Mouse (Mus musculus) layer of hippocampus, adult 18-20 months (tissue): Measurements from ENCODE around the gene Cd300lf. TPM values are rescaled to one million over a fixed set of nuclear protein-coding genes. Genes with fewer than 3 reads are reported as not detected.

Source experiments
- DNase-seq, 2 experiments: peaks; one replicate each; pipeline ENCODE4 v3.0.0; 2022; ENCODE audit warnings: low spot score in 2 of 2
- total RNA-seq, 2 experiments: library from RNA; stranded (reverse); gene quantifications; 2 replicates each; pipeline ENCODE4 v1.2.3; 2021

The Cd300lf gene
- total RNA-seq, 2 experiments from 2014 or later, result 0.45 to 0.51 TPM

DNA sequence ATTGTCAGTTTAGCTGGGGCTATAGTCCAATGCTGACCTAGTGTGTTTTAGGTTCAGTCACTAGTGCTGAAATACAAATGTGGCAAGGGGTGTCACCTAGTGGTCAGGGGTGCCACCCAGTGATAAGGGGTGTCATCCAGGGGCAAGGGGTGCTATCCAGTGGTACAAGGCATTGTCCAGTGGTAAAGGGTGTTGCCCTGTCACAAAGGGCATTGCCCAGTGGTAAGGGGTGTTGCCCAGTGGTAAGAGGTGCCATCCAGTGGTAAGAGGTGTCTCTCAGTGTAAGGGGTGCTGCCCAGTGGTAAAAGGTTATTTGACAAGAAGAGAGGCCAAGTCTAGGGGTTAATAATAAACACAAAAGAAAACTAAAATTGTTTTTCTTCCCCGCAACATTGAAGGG, 56.4 kb downstream of the Cd300lf start:
- DNase-seq, result no peak

DNA sequence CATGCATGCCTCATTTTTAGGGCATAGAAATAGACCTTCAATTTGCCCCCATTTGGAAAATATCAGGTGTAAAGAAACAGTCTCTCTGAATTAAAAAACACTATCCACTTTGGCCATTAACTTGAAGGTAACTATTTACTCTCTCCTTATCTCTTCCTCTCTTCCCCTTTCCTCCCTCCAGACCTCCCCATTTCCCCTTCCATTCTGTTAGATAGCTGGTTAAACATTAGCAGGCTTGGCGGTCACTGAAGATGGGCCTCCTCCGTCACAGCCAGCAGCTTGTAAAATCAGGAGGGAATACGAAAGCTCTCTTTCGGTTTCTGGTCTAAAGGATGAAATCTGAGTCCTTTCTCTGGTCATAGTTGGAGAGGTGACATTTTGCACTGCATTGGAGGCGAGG, 57.9 kb downstream of the Cd300lf start:
- DNase-seq, result no peak

DNA sequence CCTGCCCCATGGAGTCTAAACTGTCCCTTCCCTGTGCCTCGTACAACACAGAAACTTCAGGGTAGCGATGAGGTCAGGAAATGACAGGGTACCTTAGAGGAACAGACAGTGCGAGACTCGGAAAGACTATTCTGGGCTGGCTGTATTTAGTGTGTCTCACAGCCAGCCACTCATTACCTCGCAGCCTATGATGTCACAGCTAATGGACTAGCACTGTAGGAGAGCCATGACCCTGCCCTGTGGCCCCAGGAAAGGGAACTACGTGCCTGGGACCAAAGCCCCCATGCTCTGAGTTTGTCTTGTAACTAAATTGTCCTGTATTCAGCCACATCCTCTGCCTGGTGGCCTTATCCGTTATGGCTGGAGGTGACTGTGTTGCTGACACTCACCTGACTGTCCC, 58.4 kb downstream of the Cd300lf start:
- DNase-seq, result no peak

DNA sequence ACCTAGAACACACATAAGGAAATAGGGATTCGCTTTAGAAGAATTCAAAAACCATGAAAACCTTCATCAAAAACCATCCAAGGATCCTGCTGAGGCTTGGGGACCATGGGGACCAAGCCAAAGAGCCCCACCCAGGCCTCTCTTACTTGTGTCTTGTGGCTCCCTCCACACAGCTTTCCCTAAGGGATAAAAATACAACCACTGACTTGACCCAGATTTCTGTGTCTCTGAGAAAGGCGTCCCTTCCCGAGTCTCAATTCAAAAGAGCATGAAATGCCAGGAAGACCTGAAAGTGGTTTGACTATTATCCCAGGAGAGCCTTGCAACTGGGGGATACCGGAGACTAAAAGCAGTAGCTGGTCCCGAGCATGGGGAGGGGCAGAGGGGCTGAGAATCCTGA, 60.8 kb downstream of the Cd300lf start:
- no peak for DNase-seq

DNA sequence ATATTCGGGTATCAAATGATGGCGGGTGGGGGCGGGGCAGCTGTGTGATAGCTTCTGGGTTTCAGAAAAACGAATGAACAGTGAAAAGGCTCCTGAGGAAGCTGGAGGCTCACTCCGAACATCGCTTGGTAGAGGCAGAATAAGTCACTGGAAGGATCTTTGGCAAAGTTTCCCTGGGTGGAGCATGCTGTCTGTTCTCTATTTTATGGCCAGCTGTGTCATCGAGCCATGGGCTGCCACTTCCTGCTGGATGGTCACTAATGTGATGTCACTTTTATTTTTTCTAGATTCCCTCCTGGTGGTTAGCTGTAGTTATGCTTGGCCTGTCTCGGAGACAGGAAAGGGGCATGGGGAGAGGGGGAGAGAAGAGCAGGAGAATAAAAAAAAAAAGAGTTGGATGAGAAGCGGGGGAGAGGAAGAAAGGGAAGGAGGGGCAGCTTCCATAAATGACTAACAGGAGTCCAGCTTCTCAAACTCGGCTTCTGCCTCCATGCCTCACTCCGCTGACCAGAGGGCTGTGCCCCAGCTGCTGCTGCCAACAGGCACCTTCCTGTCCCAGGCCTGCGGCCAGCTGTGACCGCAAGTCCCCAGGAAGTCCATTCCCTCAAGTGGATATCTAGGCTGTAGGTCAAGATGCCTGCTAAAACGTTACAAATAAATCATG, 62.0 kb downstream of the Cd300lf start:
- DNase-seq, result no peak

DNA sequence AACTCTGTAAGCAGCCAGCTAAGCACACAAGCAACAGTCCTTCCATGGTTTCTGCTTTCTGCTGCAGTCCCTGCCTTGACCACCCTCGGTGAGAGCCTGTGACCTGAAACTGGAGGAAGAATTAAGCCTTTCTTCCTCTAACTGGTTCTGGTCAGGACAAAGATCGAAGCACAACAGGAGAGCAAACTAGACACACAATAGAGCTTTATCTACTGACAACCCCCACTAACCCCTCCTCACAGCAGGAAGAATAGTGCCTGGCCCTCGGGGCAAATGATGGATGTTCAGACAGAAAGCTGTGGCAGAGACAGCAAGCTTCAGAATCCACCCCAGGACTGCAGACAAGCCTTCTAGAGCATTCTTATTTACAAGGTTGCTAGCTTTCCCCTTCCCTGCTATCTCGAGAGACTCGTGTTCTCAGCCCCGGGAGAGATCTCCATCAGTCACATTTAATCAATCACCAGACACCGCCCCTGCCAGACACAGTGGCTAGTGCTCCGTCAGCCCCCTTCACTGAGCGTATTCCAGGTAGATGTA, 62.7 kb downstream of the Cd300lf start:
- no peak for DNase-seq

DNA sequence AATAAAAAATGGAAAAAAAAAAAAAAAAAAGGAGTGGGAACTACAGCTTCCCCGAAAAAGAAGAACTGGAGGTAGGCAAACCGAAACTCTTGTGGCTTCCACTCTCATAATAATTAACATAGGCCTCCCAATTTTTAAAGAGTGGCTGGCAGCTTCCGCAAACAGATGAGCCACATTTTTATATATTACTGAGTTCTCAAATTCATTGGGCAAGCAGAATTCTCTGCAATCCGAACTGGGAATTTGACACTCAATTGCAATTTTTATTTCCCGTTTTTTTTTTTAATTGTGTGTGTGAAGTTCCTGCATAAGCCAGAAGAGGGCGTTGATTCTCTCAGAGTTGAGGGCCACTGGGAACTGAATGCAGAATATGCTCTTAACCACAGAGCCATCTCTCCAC, 67.0 kb downstream of the Cd300lf start:
- no peak for DNase-seq

Other genes with a start within 250 kb of the Cd300lf start
- under 1 TPM; 0.41 to 0.50 TPM for gene Cd300a, start 244.0 kb downstream of the Cd300lf start, total RNA-seq
- not detected for gene Cd300lb, start 199.6 kb downstream of the Cd300lf start, total RNA-seq
- not detected for gene Cd300c, start 164.8 kb downstream of the Cd300lf start, total RNA-seq
- gene Cd300ld, start 144.1 kb downstream of the Cd300lf start, total RNA-seq, result not detected
- 1 to 10 TPM; 3.9 to 4.1 TPM for gene Cd300c2, start 132.1 kb downstream of the Cd300lf start, total RNA-seq
- not detected for gene Cd300ld2, start 117.8 kb downstream of the Cd300lf start, total RNA-seq
- gene Cd300ld4, start 107.0 kb downstream of the Cd300lf start, total RNA-seq, result 1 to 10 TPM in 1 of 2 experiments, under 1 TPM in 1; 0.53 to 1.1 TPM
- 1 to 10 TPM in 1 of 2 experiments, not detected in 1; 1.0 TPM for gene Cd300ld5, start 96.2 kb downstream of the Cd300lf start, total RNA-seq
- 1 to 10 TPM in 1 of 2 experiments, not detected in 1; 1.8 TPM for gene Cd300ld3, start 85.6 kb downstream of the Cd300lf start, total RNA-seq
- gene Cd300e, start 71.8 kb downstream of the Cd300lf start, total RNA-seq, result not detected
- gene Rab37, start 42.6 kb downstream of the Cd300lf start, total RNA-seq, result 1 to 10 TPM; 3.7 to 4.2 TPM
- gene Slc9a3r1, start 29.3 kb upstream of the Cd300lf start, total RNA-seq, result 10 to 100 TPM; 66.9 to 70.4 TPM
- gene Tmem104, start 53.5 kb upstream of the Cd300lf start, total RNA-seq, result 10 to 100 TPM; 16.7 to 17.7 TPM
- gene Nat9, start 53.9 kb upstream of the Cd300lf start, total RNA-seq, result 10 to 100 TPM; 24.2 to 26.0 TPM
- 10 to 100 TPM; 43.3 to 44.8 TPM for gene Grin2c, start 133.3 kb upstream of the Cd300lf start, total RNA-seq
- 10 to 100 TPM; 19.0 to 19.9 TPM for gene Fdxr, start 143.1 kb upstream of the Cd300lf start, total RNA-seq
- 10 to 100 TPM; 16.7 to 17.3 TPM for gene Fads6, start 163.7 kb upstream of the Cd300lf start, total RNA-seq
- 1 to 10 TPM in 1 of 2 experiments, under 1 TPM in 1; 0.20 to 1.0 TPM for gene Otop2, start 173.2 kb upstream of the Cd300lf start, total RNA-seq
- under 1 TPM; 0.66 to 0.79 TPM for gene Ush1g, start 188.0 kb upstream of the Cd300lf start, total RNA-seq
- gene Otop3, start 200.7 kb upstream of the Cd300lf start, total RNA-seq, result under 1 TPM in 1 of 2 experiments, not detected in 1; 0.22 TPM
- gene Hid1, start 233.8 kb upstream of the Cd300lf start, total RNA-seq, result 100 to 1,000 TPM; 110 to 115 TPM
- gene Cdr2l, start 247.9 kb upstream of the Cd300lf start, total RNA-seq, result 10 to 100 TPM; 29.7 to 30.6 TPM